Mouse (Mus musculus) activated CD4-positive, CD25-positive, alpha-beta regulatory T cell, adult 9 weeks (primary cell): ENCODE results near the gene Gm1113. TPM values are rescaled to one million over a fixed set of nuclear protein-coding genes. Genes with fewer than 3 reads are reported as not detected.

Source experiments
- polyA plus RNA-seq: library from polyadenylated mRNA; unstranded; fragments of 100-300 nt; shearing (Covaris generic); gene quantifications from one replicate; pipeline ENCODE4 v1.2.1, GENCODE M21; 2017

The Gm1113 gene
- not detected for polyA plus RNA-seq

DNA sequence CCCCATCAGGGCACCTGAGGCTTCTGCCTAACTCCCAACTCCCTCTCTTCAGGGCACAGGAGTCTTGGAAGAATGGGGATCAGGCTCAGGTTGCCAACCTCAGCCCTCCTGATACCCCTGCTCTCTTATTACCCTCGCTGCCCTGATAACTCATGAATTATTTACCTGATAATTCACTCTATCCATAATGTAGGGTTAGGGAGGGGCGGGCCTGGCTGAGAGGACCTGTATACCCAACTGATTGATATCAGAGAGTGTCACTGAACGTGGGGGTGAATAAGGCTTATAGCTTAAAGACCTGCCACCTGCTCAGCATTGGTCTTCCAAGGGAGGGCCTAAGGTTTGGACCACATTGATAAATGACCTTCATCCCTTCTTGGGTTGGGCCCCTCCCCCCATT lies at the start of gene Gm1113:
Gene Gm1113 (minus strand): TSS at position 101 of the 400 bp plus-strand sequence.

DNA sequence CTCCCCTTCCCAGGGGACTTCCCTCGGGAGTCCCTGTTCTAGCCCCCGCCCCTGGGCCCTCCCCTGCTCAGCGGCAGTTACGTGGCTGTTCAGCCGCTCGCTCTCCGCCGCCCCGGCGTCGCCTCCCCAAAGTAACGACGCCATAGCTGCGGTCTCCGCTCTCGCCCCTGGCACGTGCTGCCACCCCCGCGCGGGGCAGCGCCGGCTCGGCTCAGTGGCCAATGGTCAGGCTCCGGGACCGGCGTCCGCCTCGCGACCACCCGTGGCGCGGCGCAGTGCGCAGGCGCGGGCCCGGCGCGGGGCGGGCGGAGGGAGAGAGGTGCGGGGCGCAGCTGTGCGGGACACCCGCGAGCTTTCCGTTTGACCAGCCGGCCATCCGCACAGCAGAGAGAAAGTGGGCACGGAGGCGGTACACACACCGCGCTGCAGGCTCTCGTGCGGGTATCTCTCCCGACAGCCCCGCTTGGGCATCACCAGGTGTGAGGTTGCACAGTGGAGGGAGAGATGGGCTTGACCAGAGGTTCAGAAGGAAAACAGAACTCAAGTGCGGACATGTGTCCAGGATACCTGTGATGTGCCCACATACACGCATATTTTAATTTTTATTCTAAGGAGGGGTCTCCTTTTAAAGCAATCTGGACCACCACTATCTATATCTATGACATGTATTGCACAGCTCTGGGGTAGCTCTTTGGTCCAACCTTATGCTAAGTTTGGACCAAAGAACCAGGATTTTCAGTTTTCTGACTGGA lies 40.4 kb upstream of the Gm1113 start, which contains the start of the genes Ddx25 and Pus3:
Gene Ddx25 (minus strand): TSS at position 272 of the 752 bp plus-strand sequence.
Gene Pus3 (plus strand): TSS at position 339 of the 752 bp plus-strand sequence.

Other genes starting within 250 kb of the Gm1113 start
- gene Cdon, start 97.1 kb downstream of the Gm1113 start, polyA plus RNA-seq, result 3.8 TPM
- 0.09 TPM for gene Ddx25, start 40.3 kb upstream of the Gm1113 start, polyA plus RNA-seq
- gene Pus3, start 40.3 kb upstream of the Gm1113 start, polyA plus RNA-seq, result 42.1 TPM
- gene Pate2, start 52.0 kb upstream of the Gm1113 start, polyA plus RNA-seq, result not detected
- gene Hyls1, start 52.1 kb upstream of the Gm1113 start, polyA plus RNA-seq, result 11.9 TPM
- gene Pate4, start 93.7 kb upstream of the Gm1113 start, polyA plus RNA-seq, result not detected
- gene Pate3, start 129.9 kb upstream of the Gm1113 start, polyA plus RNA-seq, result not detected
- gene Pate1, start 169.1 kb upstream of the Gm1113 start, polyA plus RNA-seq, result not detected
- gene Gm17677, start 222.8 kb upstream of the Gm1113 start, polyA plus RNA-seq, result not detected